Mouse (Mus musculus) embryonic fibroblast, embryonic 13.5 days (primary cell): ENCODE data around the gene Lin7b. TPM values are rescaled to one million over a fixed set of nuclear protein-coding genes. Genes with fewer than 3 reads are reported as not detected.

Source experiments
- H3K27ac ChIP-seq: 2 replicates; pipeline ENCODE4 v1.5.1; 2012; ENCODE audit warnings: low read length, control low read depth, inconsistent platforms; ENCODE audit not compliant: insufficient read depth
- H3K4me1 ChIP-seq: 2 replicates; pipeline ENCODE4 v1.6.1; 2011; ENCODE audit warnings: low read length; ENCODE audit not compliant: control insufficient read depth, insufficient read depth
- H3K4me3 ChIP-seq: 2 replicates; pipeline ENCODE4 v1.5.1; 2011; ENCODE audit warnings: mild to moderate bottlenecking, control low read depth, low read length; ENCODE audit not compliant: insufficient read depth
- CTCF ChIP-seq: IDR thresholded peaks from 2 replicates; pipeline ENCODE4 v1.5.1; 2011; ENCODE audit warnings: mild to moderate bottlenecking, control low read depth, low read length, moderate library complexity, borderline replicate concordance; ENCODE audit not compliant: insufficient read depth
- POLR2A ChIP-seq: IDR thresholded peaks from 2 replicates; pipeline ENCODE4 v1.6.1; 2011; ENCODE audit warnings: low read depth, mild to moderate bottlenecking, control low read depth, low read length, moderate library complexity
- polyA plus RNA-seq: library from polyadenylated mRNA; stranded (reverse); fragments of >200 nt; gene quantifications from 2 replicates; pipeline ENCODE4 v1.2.4, GENCODE M21; 2011; ENCODE audit warnings: low read depth; ENCODE audit not compliant: missing spikeins, insufficient read length

The Lin7b gene
- polyA plus RNA-seq, 1 experiment = 2.3 TPM

DNA sequence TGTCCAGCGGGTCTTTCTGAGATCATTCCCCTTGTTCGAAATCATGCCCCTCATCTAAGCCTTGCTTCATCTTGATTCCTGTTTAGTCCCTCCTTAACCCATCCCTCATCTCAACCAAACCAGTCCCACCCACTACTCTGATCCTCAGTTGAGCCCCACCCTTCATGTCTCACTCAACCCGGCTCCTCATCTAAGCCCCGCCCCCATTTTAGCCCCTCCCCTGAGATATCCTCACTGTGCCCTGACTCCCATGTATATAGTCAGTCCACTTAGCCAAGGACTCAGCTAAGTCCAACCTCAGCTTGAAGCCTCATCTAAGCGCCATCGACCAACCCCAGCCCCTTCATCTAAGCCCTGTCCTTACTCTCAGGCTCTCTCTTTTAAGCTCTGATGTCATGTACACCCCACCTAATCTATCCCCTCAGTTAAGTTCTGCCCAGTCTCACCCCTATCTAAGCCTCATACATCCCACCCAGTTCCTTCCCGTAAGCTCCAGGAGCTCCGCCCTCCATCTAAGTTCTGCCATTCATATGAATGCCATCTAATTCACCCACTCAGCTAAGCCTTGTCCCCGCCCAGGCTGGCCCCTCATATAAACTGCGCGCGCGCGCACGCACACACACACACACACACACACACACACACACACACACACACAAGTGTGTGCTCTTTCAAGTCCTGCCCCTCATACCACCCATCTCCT, 14.9 kb downstream of the Lin7b start:
- no peaks in the 10 kb centered on the region for H3K4me1 ChIP-seq
- TF ChIP-seq POLR2A (no peak), CTCF (no peak)
- H3K4me3 ChIP-seq = no peak overlapping the region
- H3K27ac ChIP-seq = no peak overlapping the region

DNA sequence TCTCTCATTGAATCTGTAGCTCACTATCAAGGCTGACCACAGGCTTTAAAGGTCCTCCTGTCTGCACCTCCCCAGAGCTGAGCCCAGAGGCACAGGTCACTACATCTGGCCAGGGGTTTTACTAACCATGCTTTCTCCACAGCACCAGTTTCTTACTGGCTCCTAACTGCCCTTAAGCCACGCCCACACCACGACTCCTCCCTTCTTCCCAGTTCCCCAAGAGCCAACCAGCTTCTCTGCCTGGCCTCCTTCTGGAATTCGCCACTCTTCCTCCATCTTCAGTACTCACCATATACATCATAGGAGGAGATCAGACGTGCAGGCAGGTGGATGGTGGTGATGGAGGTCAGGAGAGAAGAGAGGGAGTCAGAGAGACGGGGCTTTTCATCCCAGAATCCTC, 17.3 kb downstream of the Lin7b start:
- TF ChIP-seq CTCF = no peak
- TF ChIP-seq POLR2A = no peak
- no peaks in the 10 kb centered on the region for H3K4me1 ChIP-seq
- no peak overlapping the region for H3K4me3 ChIP-seq
- no peak overlapping the region for H3K27ac ChIP-seq

DNA sequence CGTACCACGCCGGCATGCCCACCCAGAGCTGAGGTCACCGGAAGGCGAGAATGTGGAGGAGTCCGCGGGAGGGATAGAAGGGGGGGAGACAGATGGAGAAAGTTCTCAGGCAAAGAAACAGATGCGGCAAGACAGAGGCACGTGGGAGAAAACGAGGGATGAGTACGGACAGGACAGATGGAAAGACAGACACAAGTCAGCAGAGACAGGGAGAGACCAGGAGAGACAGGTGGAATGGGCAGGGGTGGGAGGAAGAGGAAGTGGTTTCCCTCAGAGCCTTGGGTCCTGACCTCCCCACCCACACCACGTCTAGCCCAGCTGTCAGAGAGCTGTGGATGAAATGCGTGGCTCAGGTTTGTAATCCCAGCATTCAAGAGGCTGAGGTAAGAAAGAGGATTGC, 23.5 kb downstream of the Lin7b start:
- no peak overlapping the region for H3K4me3 ChIP-seq
- H3K4me1 ChIP-seq = no peaks in the 10 kb centered on the region
- TF ChIP-seq POLR2A (no peak), CTCF (no peak)
- no peak overlapping the region for H3K27ac ChIP-seq

DNA sequence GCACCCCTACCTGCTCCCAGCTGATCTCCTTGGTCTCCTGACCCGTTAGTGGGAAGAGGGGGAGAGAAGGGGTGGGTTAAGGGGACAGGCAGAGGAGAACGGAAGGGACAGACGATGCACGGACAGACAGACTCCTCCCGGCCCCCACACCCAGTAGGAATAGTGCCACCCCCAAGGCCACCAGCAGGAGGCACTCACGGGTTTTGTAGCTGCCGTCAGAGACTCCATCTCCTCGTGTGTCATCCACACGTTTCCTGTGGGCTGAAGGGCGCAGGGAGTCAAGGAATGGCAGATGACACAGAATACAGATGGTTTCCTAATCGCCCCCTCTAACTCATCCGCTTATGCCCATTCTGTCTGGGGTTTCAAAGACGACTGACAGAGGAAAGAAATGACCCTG, 26.8 kb downstream of the Lin7b start:
- H3K27ac ChIP-seq = no peak overlapping the region
- no peaks in the 10 kb centered on the region for H3K4me1 ChIP-seq
- TF ChIP-seq CTCF = no peak
- no peak for TF ChIP-seq POLR2A
- H3K4me3 ChIP-seq = no peak overlapping the region

DNA sequence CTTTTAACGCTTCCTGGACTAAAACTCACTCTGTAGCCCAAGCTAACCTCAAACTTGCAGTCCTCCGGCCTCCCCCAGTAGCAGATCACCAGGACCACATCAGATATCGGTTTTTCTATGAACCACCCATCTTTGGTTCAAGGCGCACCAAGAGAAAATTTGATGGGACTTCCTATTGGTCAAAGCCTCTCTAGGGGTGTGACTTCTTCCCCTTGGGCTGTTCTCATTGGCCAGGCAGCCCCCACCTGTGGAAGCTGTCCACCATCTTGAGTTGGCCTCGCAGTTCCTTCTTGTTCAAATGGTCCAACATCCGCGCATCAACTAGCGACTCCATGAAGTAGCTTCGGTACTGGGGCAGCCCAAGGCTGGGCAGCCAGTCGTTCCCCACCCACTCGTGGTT, 28.3 kb downstream of the Lin7b start:
- Histone ChIP-seq H3K27ac (no peak overlapping the region), H3K4me3 (no peak overlapping the region), H3K4me1 (no peaks in the 10 kb centered on the region)
- TF ChIP-seq POLR2A (no peak), CTCF (no peak)

DNA sequence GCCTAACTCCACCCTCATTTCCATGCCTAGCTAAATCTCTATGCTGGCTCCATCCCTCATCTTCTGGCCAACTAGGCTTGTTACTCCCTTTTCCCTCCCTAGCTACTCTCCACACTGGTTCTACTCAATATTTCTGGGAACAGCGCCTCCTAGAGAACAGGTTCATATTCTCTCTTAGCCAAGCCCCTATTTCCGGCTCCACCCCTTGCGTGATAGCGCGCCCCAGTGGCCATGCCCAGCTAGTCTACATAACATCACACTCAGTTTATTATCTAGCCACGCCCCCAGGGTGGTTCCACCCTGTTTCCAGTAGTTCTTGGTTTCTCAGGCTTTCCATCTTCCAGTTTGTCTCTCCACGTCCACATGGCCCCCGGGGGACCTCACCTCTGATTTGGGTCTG, 29.1 kb downstream of the Lin7b start:
- H3K27ac ChIP-seq = no peak overlapping the region
- TF ChIP-seq POLR2A = 0 out of 2 replicates have a peak, but pooled peaks have one; percentile 6
- peak; percentile 51; the same call in 1 of the 2 replicates for TF ChIP-seq CTCF
- H3K4me1 ChIP-seq = no peaks in the 10 kb centered on the region
- H3K4me3 ChIP-seq = no peak overlapping the region

DNA sequence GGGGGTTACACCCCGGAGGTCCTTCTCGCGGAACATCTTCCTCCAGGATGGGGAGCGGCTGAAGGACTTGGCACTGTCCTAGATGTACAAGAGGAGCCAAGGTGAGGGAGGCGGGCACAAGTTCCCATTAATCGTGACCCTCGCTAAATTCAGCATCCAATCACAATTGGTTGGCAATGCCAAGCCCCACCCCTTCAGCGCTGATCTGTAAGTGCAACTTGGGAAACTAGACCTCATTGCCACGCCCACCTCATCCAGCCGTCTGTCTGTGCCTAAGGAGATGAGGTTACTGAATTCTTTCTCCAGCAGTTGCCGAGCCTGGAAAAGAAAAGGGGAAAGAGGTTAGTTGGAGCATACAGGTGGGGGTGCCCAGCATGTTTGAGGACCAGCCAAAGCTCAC, 29.7 kb downstream of the Lin7b start:
- Histone ChIP-seq H3K4me3 (peak overlapping the region; percentile 46), H3K27ac (no peak overlapping the region), H3K4me1 (no peaks in the 10 kb centered on the region)
- TF ChIP-seq CTCF (no peak), POLR2A (0 out of 2 replicates have a peak, but pooled peaks have one; percentile 3)

DNA sequence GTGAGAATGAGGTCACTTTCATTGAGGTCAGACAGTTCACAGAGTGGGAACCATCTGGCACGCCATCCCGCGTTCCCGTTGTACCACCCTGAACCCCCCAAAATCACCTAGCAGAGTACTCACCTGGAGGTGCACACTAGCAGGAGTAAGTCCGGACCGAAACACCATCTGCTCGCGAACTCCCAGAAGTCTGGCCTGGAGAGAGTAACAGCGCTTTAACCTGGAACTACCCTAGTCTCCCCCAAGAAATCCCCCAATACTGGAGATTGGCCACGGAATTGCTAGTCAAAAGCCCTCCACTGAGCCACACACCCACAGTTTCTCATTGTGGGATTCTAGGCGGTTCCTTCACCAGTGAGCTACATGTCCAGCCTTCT, 30.3 kb downstream of the Lin7b start:
- H3K4me1 ChIP-seq = no peaks in the 10 kb centered on the region
- no peak for TF ChIP-seq CTCF
- no peak for TF ChIP-seq POLR2A
- no peak overlapping the region for H3K27ac ChIP-seq
- H3K4me3 ChIP-seq = peak overlapping the region; percentile 46

DNA sequence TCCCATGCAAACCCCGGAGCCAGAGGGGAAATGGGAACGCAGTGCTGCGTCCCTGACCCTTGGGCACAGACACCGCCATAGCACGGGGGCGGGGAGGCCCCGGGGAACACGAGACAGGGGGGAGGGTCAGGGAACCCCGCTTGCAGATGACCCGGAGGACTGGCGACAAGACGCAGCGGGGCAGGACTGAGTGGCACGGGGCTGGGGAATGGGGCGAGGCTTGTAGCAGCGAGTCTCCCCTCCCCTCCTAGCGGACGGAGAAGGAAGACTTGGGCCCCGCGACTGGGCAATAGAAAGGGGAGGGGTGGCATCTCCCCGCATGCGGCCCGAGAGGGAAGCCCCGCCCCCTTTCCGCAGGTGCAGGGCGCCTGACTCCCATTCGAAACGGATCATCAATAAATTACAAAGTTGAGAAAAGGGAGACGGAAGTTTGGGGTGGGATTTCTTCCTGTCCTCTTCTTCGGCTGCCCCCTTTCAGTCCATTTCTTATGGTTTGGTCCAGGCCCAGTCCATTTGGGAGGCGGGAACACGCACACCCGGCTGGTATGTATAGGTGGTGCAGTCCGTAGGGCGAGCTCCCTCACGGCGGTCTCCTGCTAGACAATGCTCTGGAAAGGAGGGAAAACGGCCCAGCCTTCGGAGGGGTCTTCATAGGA, 30.8 kb downstream of the Lin7b start:
- no peak for TF ChIP-seq CTCF
- TF ChIP-seq POLR2A = peak; percentile 85
- Histone ChIP-seq H3K4me1 (no peaks in the 10 kb centered on the region), H3K4me3 (peak overlapping the region; percentile 46), H3K27ac (no peak overlapping the region)

DNA sequence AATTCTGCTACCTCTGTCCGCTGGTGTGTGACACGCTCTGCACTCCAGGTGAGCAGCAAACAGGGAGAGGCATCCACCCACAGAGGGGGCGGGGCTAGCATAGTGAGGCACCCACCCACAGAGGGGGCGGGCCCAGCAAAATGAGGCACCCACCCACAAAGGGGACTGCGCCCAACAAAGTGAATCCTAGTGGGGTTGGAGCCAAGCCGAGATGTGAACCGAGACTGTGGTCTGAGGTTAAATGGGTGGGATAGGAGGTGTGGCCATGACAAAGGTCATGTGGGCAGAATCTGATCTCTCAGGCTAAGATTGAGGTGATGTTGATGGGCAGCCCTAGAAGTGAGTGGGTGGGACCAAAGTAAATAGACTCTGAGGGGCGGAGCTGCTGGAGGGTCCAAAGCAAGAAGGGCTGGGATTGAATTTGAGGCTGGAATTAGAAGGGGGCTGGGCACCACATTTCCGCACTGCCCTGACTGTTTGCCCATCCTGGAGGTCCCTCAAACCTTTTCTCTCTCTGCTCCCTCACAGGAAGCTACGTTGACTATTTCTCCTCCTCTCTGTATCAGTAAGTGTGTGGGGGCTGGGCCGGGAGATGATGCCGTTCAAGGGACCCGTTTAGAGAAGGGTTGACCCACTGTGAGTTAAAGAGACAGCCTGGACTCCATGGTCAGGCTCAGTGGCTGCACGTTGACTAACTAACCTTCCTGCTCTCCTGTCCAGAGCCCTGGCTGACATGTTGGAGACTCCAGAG, 32.0 kb downstream of the Lin7b start:
- H3K4me1 ChIP-seq = no peaks in the 10 kb centered on the region
- H3K27ac ChIP-seq = no peak overlapping the region
- TF ChIP-seq POLR2A (no peak), CTCF (no peak)
- no peak overlapping the region for H3K4me3 ChIP-seq
